Mouse (Mus musculus): ENCODE data around the gene Mmp9. TPM values are rescaled to one million over a fixed set of nuclear protein-coding genes. Genes with fewer than 3 reads are reported as not detected.
A peak's percentile ranks its signal among the peaks of the same experiment; 100 is the strongest.

Mmp9 gene
- polyA plus RNA-seq, 1 experiment, result 5.8 TPM

DNA sequence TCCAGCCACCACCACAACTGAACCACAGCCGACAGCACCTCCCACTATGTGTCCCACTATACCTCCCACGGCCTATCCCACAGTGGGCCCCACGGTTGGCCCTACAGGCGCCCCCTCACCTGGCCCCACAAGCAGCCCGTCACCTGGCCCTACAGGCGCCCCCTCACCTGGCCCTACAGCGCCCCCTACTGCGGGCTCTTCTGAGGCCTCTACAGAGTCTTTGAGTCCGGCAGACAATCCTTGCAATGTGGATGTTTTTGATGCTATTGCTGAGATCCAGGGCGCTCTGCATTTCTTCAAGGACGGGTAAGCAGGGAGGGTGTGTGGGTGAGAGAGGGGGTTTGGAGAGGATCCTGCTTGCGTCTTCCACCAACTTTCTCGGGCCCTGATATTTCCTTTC is 11.9 kb downstream of the Mmp9 start:
- H3K4me3 ChIP-seq (ENCODE audit: low read depth, low read length), result no peak overlapping the region
- H3K27me3 ChIP-seq (ENCODE audit: control insufficient read depth, insufficient read depth, low read length, poor library complexity, severe bottlenecking), result no peaks in the 10 kb centered on the region

DNA sequence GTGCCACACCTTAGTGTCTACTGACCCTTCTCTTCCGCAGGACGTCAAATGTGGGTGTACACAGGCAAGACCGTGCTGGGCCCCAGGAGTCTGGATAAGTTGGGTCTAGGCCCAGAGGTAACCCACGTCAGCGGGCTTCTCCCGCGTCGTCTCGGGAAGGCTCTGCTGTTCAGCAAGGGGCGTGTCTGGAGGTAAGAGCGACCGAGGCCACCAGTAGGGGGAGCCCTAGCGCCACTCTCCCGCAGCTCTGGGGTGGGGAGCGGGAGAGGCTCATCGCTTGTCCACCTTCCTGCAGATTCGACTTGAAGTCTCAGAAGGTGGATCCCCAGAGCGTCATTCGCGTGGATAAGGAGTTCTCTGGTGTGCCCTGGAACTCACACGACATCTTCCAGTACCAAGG is 12.6 kb downstream of the Mmp9 start:
- peak; percentile 89 for TF ChIP-seq CTCF (IDR thresholded peaks at IDR 0.05; ENCODE audit: low read depth, low read length)
- TF ChIP-seq POLR2A (IDR thresholded peaks at IDR 0.05; ENCODE audit: insufficient read depth, low read length), result no peak
- 0 out of 2 replicates have a peak overlapping the region, but pooled peaks have one; percentile 21 for H3K4me3 ChIP-seq (ENCODE audit: low read depth, low read length)
- H3K36me3 ChIP-seq (ENCODE audit: control insufficient read depth, insufficient read depth, low read length, poor library complexity, severe bottlenecking), result no peaks in the 10 kb centered on the region
- no peaks in the 10 kb centered on the region for H3K27me3 ChIP-seq (ENCODE audit: control insufficient read depth, insufficient read depth, low read length, poor library complexity, severe bottlenecking)
- H3K9ac ChIP-seq (ENCODE audit: low read depth, poor library complexity, severe bottlenecking), result no peak overlapping the region
- H3K9me3 ChIP-seq (replicated peaks; ENCODE audit: control insufficient read depth, insufficient read depth, low read length, poor library complexity, severe bottlenecking), result no peaks in the 10 kb centered on the region
- H3K27ac ChIP-seq (ENCODE audit: insufficient read depth, low read length), result no peak overlapping the region
- H3K4me1 ChIP-seq (ENCODE audit: control insufficient read depth, insufficient read depth, low read length), result peaks cover 1% of the 10 kb centered on the region

More for the DNA sequence above, 11.9 kb downstream of the Mmp9 start:
- peaks cover 5% of the 10 kb centered on the region for H3K4me1 ChIP-seq (ENCODE audit: control insufficient read depth, insufficient read depth, low read length)
- H3K9ac ChIP-seq (ENCODE audit: low read depth, poor library complexity, severe bottlenecking), result no peak overlapping the region
- H3K27ac ChIP-seq (ENCODE audit: insufficient read depth, low read length), result no peak overlapping the region
- H3K9me3 ChIP-seq (replicated peaks; ENCODE audit: control insufficient read depth, insufficient read depth, low read length, poor library complexity, severe bottlenecking), result no peaks in the 10 kb centered on the region
- H3K36me3 ChIP-seq (ENCODE audit: control insufficient read depth, insufficient read depth, low read length, poor library complexity, severe bottlenecking), result no peaks in the 10 kb centered on the region
- TF ChIP-seq EP300 (IDR thresholded peaks at IDR 0.05; ENCODE audit: insufficient read depth, low read depth, low read length) (no peak), POLR2A (IDR thresholded peaks at IDR 0.05; ENCODE audit: insufficient read depth, low read length) (no peak), CTCF (IDR thresholded peaks at IDR 0.05; ENCODE audit: low read depth, low read length) (peak; percentile 43)

- Histone ChIP-seq H3K4me3 (ENCODE audit: low read depth, low read length) (no peak overlapping the region), H3K27me3 (ENCODE audit: control insufficient read depth, insufficient read depth, low read length, poor library complexity, severe bottlenecking) (no peaks in the 10 kb centered on the region), H3K27ac (ENCODE audit: insufficient read depth, low read length) (no peak overlapping the region), H3K9ac (ENCODE audit: low read depth, poor library complexity, severe bottlenecking) (no peak overlapping the region), H3K9me3 (replicated peaks; ENCODE audit: control insufficient read depth, insufficient read depth, low read length, poor library complexity, severe bottlenecking) (no peaks in the 10 kb centered on the region), H3K4me1 (ENCODE audit: control insufficient read depth, insufficient read depth, low read length) (peaks cover 1% of the 10 kb centered on the region), H3K36me3 (ENCODE audit: control insufficient read depth, insufficient read depth, low read length, poor library complexity, severe bottlenecking) (no peaks in the 10 kb centered on the region)
- TF ChIP-seq CTCF (IDR thresholded peaks at IDR 0.05; ENCODE audit: low read depth, low read length) (peak; percentile 48), POLR2A (IDR thresholded peaks at IDR 0.05; ENCODE audit: insufficient read depth, low read length) (no peak), EP300 (IDR thresholded peaks at IDR 0.05; ENCODE audit: insufficient read depth, low read depth, low read length) (no peak)
These were observed 15.1 kb downstream of the Mmp9 start for GRCm38 (mm10) chr2:164955725-164956124.

DNA sequence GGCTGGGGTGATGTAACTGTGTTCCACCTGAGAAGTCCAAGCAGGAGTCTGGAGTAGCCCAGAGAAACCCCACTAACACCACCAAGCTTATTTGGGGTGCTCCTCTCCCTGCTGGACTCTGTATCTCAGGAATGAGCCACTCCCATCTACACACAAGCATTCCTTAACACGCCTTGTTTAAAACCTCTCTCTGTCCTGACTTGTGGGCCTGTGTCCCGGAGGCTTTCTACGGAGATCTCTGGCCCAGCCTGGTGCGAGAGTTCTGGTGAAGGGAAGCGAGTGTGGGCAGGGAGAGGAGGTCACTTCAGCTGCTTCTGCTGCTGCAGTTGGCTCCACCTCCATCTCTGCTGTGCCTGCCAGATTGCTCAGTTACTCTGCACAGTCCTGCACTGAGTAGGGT is 15.6 kb downstream of the Mmp9 start:
- TF ChIP-seq CTCF (IDR thresholded peaks at IDR 0.05; ENCODE audit: low read depth, low read length) (no peak), EP300 (IDR thresholded peaks at IDR 0.05; ENCODE audit: insufficient read depth, low read depth, low read length) (no peak)
- Histone ChIP-seq H3K36me3 (ENCODE audit: control insufficient read depth, insufficient read depth, low read length, poor library complexity, severe bottlenecking) (no peaks in the 10 kb centered on the region), H3K27me3 (ENCODE audit: control insufficient read depth, insufficient read depth, low read length, poor library complexity, severe bottlenecking) (no peaks in the 10 kb centered on the region), H3K4me1 (ENCODE audit: control insufficient read depth, insufficient read depth, low read length) (peaks cover 1% of the 10 kb centered on the region), H3K4me3 (ENCODE audit: low read depth, low read length) (no peak overlapping the region), H3K27ac (ENCODE audit: insufficient read depth, low read length) (no peak overlapping the region), H3K9me3 (replicated peaks; ENCODE audit: control insufficient read depth, insufficient read depth, low read length, poor library complexity, severe bottlenecking) (no peaks in the 10 kb centered on the region), H3K9ac (ENCODE audit: low read depth, poor library complexity, severe bottlenecking) (no peak overlapping the region)

GRCm38 (mm10) chr2:164957548-164958315 is 17.2 kb downstream of the Mmp9 start:
- Histone ChIP-seq H3K9ac (ENCODE audit: low read depth, poor library complexity, severe bottlenecking) (no peak overlapping the region), H3K36me3 (ENCODE audit: control insufficient read depth, insufficient read depth, low read length, poor library complexity, severe bottlenecking) (no peaks in the 10 kb centered on the region), H3K27ac (ENCODE audit: insufficient read depth, low read length) (no peak overlapping the region), H3K4me1 (ENCODE audit: control insufficient read depth, insufficient read depth, low read length) (peaks cover 1% of the 10 kb centered on the region), H3K4me3 (ENCODE audit: low read depth, low read length) (no peak overlapping the region), H3K27me3 (ENCODE audit: control insufficient read depth, insufficient read depth, low read length, poor library complexity, severe bottlenecking) (no peaks in the 10 kb centered on the region), H3K9me3 (replicated peaks; ENCODE audit: control insufficient read depth, insufficient read depth, low read length, poor library complexity, severe bottlenecking) (no peaks in the 10 kb centered on the region)
- no peak for TF ChIP-seq EP300 (IDR thresholded peaks at IDR 0.05; ENCODE audit: insufficient read depth, low read depth, low read length)
- TF ChIP-seq CTCF (IDR thresholded peaks at IDR 0.05; ENCODE audit: low read depth, low read length), result peak; percentile 42
- no peak for TF ChIP-seq POLR2A (IDR thresholded peaks at IDR 0.05; ENCODE audit: insufficient read depth, low read length)

- Histone ChIP-seq H3K9me3 (replicated peaks; ENCODE audit: control insufficient read depth, insufficient read depth, low read length, poor library complexity, severe bottlenecking) (no peaks in the 10 kb centered on the region), H3K4me3 (ENCODE audit: low read depth, low read length) (peak within 1 kb of the TSS; percentile 79), H3K36me3 (ENCODE audit: control insufficient read depth, insufficient read depth, low read length, poor library complexity, severe bottlenecking) (no peaks in the 10 kb centered on the region), H3K27ac (ENCODE audit: insufficient read depth, low read length) (no peak within 1 kb of the TSS), H3K9ac (ENCODE audit: low read depth, poor library complexity, severe bottlenecking) (peak within 1 kb of the TSS; percentile 75), H3K27me3 (ENCODE audit: control insufficient read depth, insufficient read depth, low read length, poor library complexity, severe bottlenecking) (no peaks in the 10 kb centered on the region), H3K4me1 (ENCODE audit: control insufficient read depth, insufficient read depth, low read length) (no peaks in the 10 kb centered on the region)
- no peak for TF ChIP-seq CTCF (IDR thresholded peaks at IDR 0.05; ENCODE audit: low read depth, low read length)
- no peak for TF ChIP-seq EP300 (IDR thresholded peaks at IDR 0.05; ENCODE audit: insufficient read depth, low read depth, low read length)
- no peak for TF ChIP-seq POLR2A (IDR thresholded peaks at IDR 0.05; ENCODE audit: insufficient read depth, low read length)
These were observed 20.3 kb downstream of the Mmp9 start, which contains the start of gene Slc12a5 for GRCm38 (mm10) chr2:164960716-164961441. Gene Slc12a5 (plus strand): TSS chr2:164960802.

Measured in ES-Bruce4 (cell line).